Mouse (Mus musculus): ENCODE data around the gene Pdcd6. TPM values are rescaled to one million over a fixed set of nuclear protein-coding genes. Genes with fewer than 3 reads are reported as not detected.
A peak's percentile ranks its signal among the peaks of the same experiment; 100 is the strongest.

The Pdcd6 gene
- 43.3 and 50.7 TPM in 2 replicates for polyA plus RNA-seq (2012; rRNA removed)

GRCm38 (mm10) chr13:74317170-74317849 is at the start of gene Pdcd6:
Gene Pdcd6, minus strand, starts transcription at chr13:74317580.
- H3K27me3 ChIP-seq (ENCODE audit: control insufficient read depth, insufficient read depth, low read length) = no peaks in the 10 kb centered on the region
- peaks cover 12% of the 10 kb centered on the region for H3K36me3 ChIP-seq (ENCODE audit: control insufficient read depth, insufficient read depth, low read length)
- H3K27ac ChIP-seq (ENCODE audit: insufficient read depth, low read length) = peak within 1 kb of the TSS; percentile 64

GRCm38 (mm10) chr13:74363859-74364235 is 46.5 kb upstream of the Pdcd6 start, which contains the start of gene Lrrc14b:
Gene Lrrc14b, minus strand, starts transcription at chr13:74364005.
- DNase-seq (ENCODE audit: low read depth in 1 of 2, low spot score in 2 of 2) = no peak
- H3K4me3 ChIP-seq (ENCODE audit: extremely low read depth, insufficient read depth, insufficient read length) = no peak within 1 kb of the TSS
- WGBS = 44% methylated on average over 8 of the region's 8 CpGs
- no peaks in the 10 kb centered on the region for H3K27me3 ChIP-seq (ENCODE audit: control insufficient read depth, insufficient read depth, low read length)
- no peak for TF ChIP-seq CTCF (IDR thresholded peaks at IDR 0.05; ENCODE audit: extremely low read depth, insufficient read depth, insufficient read length, insufficient replicate concordance)
- no peak for TF ChIP-seq POLR2A (IDR thresholded peaks at IDR 0.05; ENCODE audit: low read depth, low read length)
- H3K27ac ChIP-seq (ENCODE audit: insufficient read depth, low read length) = no peak within 1 kb of the TSS
- H3K36me3 ChIP-seq (ENCODE audit: control insufficient read depth, insufficient read depth, low read length) = no peaks in the 10 kb centered on the region; the same call in 1 of the 2 replicates
- peaks cover 5% of the 10 kb centered on the region; the same call in 1 of the 2 replicates for H3K4me1 ChIP-seq (ENCODE audit: control insufficient read depth, insufficient read depth, insufficient read length)

More at GRCm38 (mm10) chr13:74317170-74317849, at the start of gene Pdcd6:
- DNase-seq (ENCODE audit: low read depth in 1 of 2, low spot score in 2 of 2) = peak; percentile 80 to 90
- peak within 1 kb of the TSS; percentile 88 for H3K4me3 ChIP-seq (ENCODE audit: extremely low read depth, insufficient read depth, insufficient read length)
- peaks cover 2% of the 10 kb centered on the region; the same call in 1 of the 2 replicates for H3K4me1 ChIP-seq (ENCODE audit: control insufficient read depth, insufficient read depth, insufficient read length)
- 2% methylated on average over 36 of the region's 36 CpGs for WGBS
- TF ChIP-seq POLR2A (IDR thresholded peaks at IDR 0.05; ENCODE audit: low read depth, low read length) (peak; percentile 27; the same call in 1 of the 2 replicates), CTCF (IDR thresholded peaks at IDR 0.05; ENCODE audit: extremely low read depth, insufficient read depth, insufficient read length, insufficient replicate concordance) (no peak)

- Histone ChIP-seq H3K36me3 (ENCODE audit: control insufficient read depth, insufficient read depth, low read length) (no peaks in the 10 kb centered on the region; the same call in 1 of the 2 replicates), H3K27ac (ENCODE audit: insufficient read depth, low read length) (no peak overlapping the region), H3K27me3 (ENCODE audit: control insufficient read depth, insufficient read depth, low read length) (no peaks in the 10 kb centered on the region), H3K4me1 (ENCODE audit: control insufficient read depth, insufficient read depth, insufficient read length) (peaks cover 5% of the 10 kb centered on the region; the same call in 1 of the 2 replicates), H3K4me3 (ENCODE audit: extremely low read depth, insufficient read depth, insufficient read length) (no peak overlapping the region)
- no peak for DNase-seq (ENCODE audit: low read depth in 1 of 2, low spot score in 2 of 2)
- TF ChIP-seq POLR2A (IDR thresholded peaks at IDR 0.05; ENCODE audit: low read depth, low read length) (no peak), CTCF (IDR thresholded peaks at IDR 0.05; ENCODE audit: extremely low read depth, insufficient read depth, insufficient read length, insufficient replicate concordance) (no peak)
- WGBS = 88% methylated on average over 13 of the region's 13 CpGs
Measured at GRCm38 (mm10) chr13:74363176-74363858, 45.9 kb upstream of the Pdcd6 start.

GRCm38 (mm10) chr13:74362218-74362617 is 44.8 kb upstream of the Pdcd6 start:
- no peak for TF ChIP-seq CTCF (IDR thresholded peaks at IDR 0.05; ENCODE audit: extremely low read depth, insufficient read depth, insufficient read length, insufficient replicate concordance)
- TF ChIP-seq POLR2A (IDR thresholded peaks at IDR 0.05; ENCODE audit: low read depth, low read length) = no peak
- no peak overlapping the region for H3K27ac ChIP-seq (ENCODE audit: insufficient read depth, low read length)
- no peak for DNase-seq (ENCODE audit: low read depth in 1 of 2, low spot score in 2 of 2)
- WGBS = 26% methylated on average over 2 of the region's 2 CpGs
- H3K36me3 ChIP-seq (ENCODE audit: control insufficient read depth, insufficient read depth, low read length) = peaks cover 1% of the 10 kb centered on the region; the same call in 1 of the 2 replicates
- H3K4me1 ChIP-seq (ENCODE audit: control insufficient read depth, insufficient read depth, insufficient read length) = peaks cover 5% of the 10 kb centered on the region; the same call in 1 of the 2 replicates
- H3K4me3 ChIP-seq (ENCODE audit: extremely low read depth, insufficient read depth, insufficient read length) = no peak overlapping the region
- no peaks in the 10 kb centered on the region for H3K27me3 ChIP-seq (ENCODE audit: control insufficient read depth, insufficient read depth, low read length)

GRCm38 (mm10) chr13:74356491-74356890 is 39.1 kb upstream of the Pdcd6 start:
- Histone ChIP-seq H3K27me3 (ENCODE audit: control insufficient read depth, insufficient read depth, low read length) (no peaks in the 10 kb centered on the region), H3K27ac (ENCODE audit: insufficient read depth, low read length) (no peak overlapping the region), H3K4me1 (ENCODE audit: control insufficient read depth, insufficient read depth, insufficient read length) (no peaks in the 10 kb centered on the region), H3K36me3 (ENCODE audit: control insufficient read depth, insufficient read depth, low read length) (peaks cover 10% of the 10 kb centered on the region), H3K4me3 (ENCODE audit: extremely low read depth, insufficient read depth, insufficient read length) (no peak overlapping the region)
- DNase-seq (ENCODE audit: low read depth in 1 of 2, low spot score in 2 of 2) = no peak
- 93% methylated on average over 13 of the region's 13 CpGs for WGBS
- TF ChIP-seq CTCF (IDR thresholded peaks at IDR 0.05; ENCODE audit: extremely low read depth, insufficient read depth, insufficient read length, insufficient replicate concordance) (no peak), POLR2A (IDR thresholded peaks at IDR 0.05; ENCODE audit: low read depth, low read length) (no peak)

GRCm38 (mm10) chr13:74350435-74350906 is 33.1 kb upstream of the Pdcd6 start:
- Histone ChIP-seq H3K36me3 (ENCODE audit: control insufficient read depth, insufficient read depth, low read length) (no peaks in the 10 kb centered on the region), H3K27me3 (ENCODE audit: control insufficient read depth, insufficient read depth, low read length) (no peaks in the 10 kb centered on the region), H3K4me1 (ENCODE audit: control insufficient read depth, insufficient read depth, insufficient read length) (peaks cover 2% of the 10 kb centered on the region; the same call in 1 of the 2 replicates), H3K4me3 (ENCODE audit: extremely low read depth, insufficient read depth, insufficient read length) (peak overlapping the region; percentile 78), H3K27ac (ENCODE audit: insufficient read depth, low read length) (no peak overlapping the region)
- WGBS = 2% methylated on average over 15 of the region's 15 CpGs
- no peak for DNase-seq (ENCODE audit: low read depth in 1 of 2, low spot score in 2 of 2)
- TF ChIP-seq POLR2A (IDR thresholded peaks at IDR 0.05; ENCODE audit: low read depth, low read length) (no peak), CTCF (IDR thresholded peaks at IDR 0.05; ENCODE audit: extremely low read depth, insufficient read depth, insufficient read length, insufficient replicate concordance) (no peak)
